Mouse (Mus musculus): ENCODE measurements at regions not wholly inside any gene's neighbourhood (a gene's known extent, or its start where the extent isn't known, plus 50 kb on each side); places are given as distances from the start of the nearest gene placed in this dataset.
A peak's percentile ranks its signal among the peaks of the same experiment; 100 is the strongest.

GRCm38 (mm10) chr12:107327107-107327770, 161.2 kb upstream of the 3110018I06Rik start:
- no peak for DNase-seq

GRCm38 (mm10) chr12:107328986-107329385, 159.4 kb upstream of the 3110018I06Rik start:
- no peak for DNase-seq

- no peak for DNase-seq
Measured at GRCm38 (mm10) chr12:107334366-107334765, 154.1 kb upstream of the 3110018I06Rik start.

- no peak for DNase-seq
Measured at GRCm38 (mm10) chr12:107335106-107335505, 153.3 kb upstream of the 3110018I06Rik start.

- peak; percentile 35 for DNase-seq
Measured at GRCm38 (mm10) chr12:107338758-107339157, 149.7 kb upstream of the 3110018I06Rik start.

- DNase-seq: no peak
Measured at GRCm38 (mm10) chr12:107356211-107356610, 132.2 kb upstream of the 3110018I06Rik start.

- peak; percentile 1 for DNase-seq
Measured at GRCm38 (mm10) chr12:107356974-107357373, 131.5 kb upstream of the 3110018I06Rik start.

- no peak for DNase-seq
Measured at GRCm38 (mm10) chr12:107360511-107360910, 127.9 kb upstream of the 3110018I06Rik start.

- no peak for DNase-seq
Measured at GRCm38 (mm10) chr12:107361606-107362005, 126.8 kb upstream of the 3110018I06Rik start.

GRCm38 (mm10) chr12:107362120-107362519, 126.3 kb upstream of the 3110018I06Rik start:
- DNase-seq: no peak

- DNase-seq: no peak
Measured at GRCm38 (mm10) chr12:107372254-107372653, 116.2 kb upstream of the 3110018I06Rik start.

- DNase-seq: no peak
Measured at GRCm38 (mm10) chr12:107392050-107392795, 96.2 kb upstream of the 3110018I06Rik start.

- DNase-seq: no peak
Measured at GRCm38 (mm10) chr12:107394467-107394866, 94.0 kb upstream of the 3110018I06Rik start.

- no peak for DNase-seq
Measured at GRCm38 (mm10) chr12:107404821-107405220, 83.6 kb upstream of the 3110018I06Rik start.

GRCm38 (mm10) chr12:107423923-107424322, 64.5 kb upstream of the 3110018I06Rik start:
- DNase-seq: no peak

GRCm38 (mm10) chr12:107438506-107438905, 49.9 kb upstream of the 3110018I06Rik start:
- DNase-seq: no peak
